Mouse (Mus musculus) spleen, postnatal 4 days (tissue): ENCODE data around the gene Mas1.

Experiments used
- DNase-seq, 2 experiments: peaks; one replicate each; pipeline ENCODE4 v3.0.0; 2022; ENCODE audit warnings: low spot score in 2 of 2

Mas1 gene

GRCm38 (mm10) chr17:12872275-12873028, 4.5 kb upstream of the Mas1 start:
- DNase-seq = no peak

DNA sequence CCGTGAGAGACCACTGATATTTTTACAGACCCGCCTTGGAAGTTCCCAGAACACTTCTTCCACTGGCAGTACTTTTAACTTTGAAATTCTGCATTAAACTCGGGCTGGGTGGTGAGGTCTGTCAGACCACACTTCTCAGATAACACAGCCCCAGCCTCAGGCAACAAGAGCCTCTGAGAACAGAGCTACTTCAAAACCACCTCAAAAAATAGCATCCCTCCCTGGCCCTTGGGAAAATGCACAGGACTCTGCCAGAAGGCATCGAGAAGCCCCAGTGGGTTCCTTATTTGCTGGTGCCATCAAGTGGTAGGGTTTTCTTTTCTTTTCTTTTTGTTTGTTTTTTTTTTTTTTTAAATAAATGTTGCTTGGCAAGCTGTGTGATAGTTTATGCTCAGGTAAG, 697 bp upstream of the Mas1 start:
- no peak for DNase-seq

DNA sequence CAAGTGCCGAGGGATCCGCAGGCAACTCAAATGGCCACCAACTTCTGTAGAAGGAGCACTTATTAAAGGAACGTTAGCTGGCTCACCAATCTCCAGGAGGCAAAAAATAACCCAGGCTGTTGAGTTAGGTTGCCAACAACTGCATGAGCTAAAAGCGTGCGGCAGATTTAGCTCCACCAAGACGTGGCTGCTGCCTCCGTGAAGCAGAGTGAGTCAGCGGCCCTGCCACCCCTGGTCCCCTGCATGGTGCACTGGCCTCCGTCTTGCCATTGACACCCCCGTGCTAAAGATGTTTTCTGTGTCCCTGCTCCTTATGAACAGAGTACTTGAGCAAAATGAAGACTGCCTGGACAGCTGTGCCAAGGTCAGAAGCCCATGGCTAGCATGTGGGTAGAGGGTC, 1.1 kb downstream of the Mas1 start:
- no peak for DNase-seq

DNA sequence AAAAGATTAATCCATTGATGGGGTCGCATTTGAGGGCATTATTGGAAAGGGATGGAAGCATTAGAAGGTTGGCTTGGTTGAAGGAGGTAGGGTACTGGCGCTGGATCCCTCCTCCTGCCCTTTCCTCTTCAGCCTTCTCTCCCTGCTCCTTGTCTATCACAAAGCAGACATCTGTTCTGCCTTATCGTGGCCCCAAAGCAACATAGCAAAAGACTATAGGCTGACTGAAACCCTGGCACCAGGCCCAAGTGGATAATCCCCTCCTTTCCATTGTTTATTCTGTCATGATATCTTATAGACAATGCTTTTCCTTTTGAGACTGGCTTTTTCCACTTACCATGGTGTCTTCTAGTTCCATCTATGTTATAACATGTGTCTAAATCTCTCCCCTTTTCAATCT, 2.5 kb downstream of the Mas1 start:
- DNase-seq = no peak

DNA sequence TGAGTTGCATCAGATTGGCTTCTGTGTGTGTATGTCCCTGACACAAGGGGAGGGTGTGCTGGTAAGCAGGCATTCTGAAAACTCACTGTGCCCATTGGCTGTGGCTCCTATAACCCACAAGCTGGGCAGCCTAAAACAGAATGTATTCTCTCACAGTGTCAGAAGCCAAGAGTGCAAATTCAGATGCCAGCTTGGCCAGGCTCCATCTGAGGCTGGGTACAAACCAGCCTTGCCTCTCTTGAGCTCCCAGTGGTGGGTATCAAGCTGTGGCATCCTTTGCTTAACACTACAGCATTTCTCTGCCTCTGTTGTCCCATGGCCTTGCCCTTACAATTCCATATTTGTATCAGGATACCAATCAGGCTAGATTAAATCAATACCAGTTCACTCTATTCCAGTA, 3.8 kb downstream of the Mas1 start:
- DNase-seq = no peak

- DNase-seq = no peak
These were observed 8.9 kb downstream of the Mas1 start for GRCm38 (mm10) chr17:12859006-12859520.

GRCm38 (mm10) chr17:12858072-12858471, 9.9 kb downstream of the Mas1 start:
- DNase-seq = no peak

- no peak for DNase-seq
These were observed 10.5 kb downstream of the Mas1 start for GRCm38 (mm10) chr17:12857395-12857794.

- no peak for DNase-seq
These were observed 13.6 kb downstream of the Mas1 start for GRCm38 (mm10) chr17:12854386-12854785.

DNA sequence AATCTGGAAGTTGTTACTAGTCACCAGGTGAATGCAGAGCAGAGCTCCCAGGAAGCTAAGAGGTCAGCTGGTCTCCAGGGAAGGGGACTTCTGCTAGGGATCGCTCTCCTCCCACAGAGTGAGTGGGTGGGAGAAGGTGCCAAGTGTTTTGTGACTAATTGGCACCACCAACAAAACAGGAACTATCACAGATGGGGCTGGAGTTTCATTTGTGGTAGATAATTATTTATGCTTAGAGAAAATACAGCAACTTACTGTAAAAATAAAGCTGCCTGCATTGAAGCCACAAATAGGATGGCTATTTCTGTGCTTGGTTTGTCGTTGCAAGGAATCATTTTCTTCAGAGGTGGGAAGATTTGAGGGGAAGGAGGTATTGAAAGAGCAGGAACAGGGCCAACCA, 14.1 kb downstream of the Mas1 start:
- DNase-seq = no peak

DNA sequence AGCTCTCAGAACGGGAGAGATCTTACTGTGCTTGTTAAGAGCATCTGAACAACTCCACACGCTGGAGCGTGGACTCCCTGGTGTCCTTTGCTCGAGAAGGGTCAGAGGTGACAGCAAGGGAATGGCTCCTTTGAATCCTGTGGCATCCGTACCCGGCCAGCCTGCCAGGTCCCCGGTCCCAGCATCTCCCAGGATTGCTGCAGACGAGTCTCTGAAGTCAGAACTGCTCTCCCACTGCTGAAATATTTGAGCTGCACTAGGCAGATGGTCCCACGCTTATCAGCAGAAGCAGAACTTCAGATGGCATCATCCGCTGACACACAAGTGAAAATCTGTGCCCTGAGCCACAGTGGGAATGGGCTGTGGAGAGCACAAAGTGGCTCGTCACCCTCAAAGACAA, 16.3 kb downstream of the Mas1 start:
- DNase-seq = no peak

DNA sequence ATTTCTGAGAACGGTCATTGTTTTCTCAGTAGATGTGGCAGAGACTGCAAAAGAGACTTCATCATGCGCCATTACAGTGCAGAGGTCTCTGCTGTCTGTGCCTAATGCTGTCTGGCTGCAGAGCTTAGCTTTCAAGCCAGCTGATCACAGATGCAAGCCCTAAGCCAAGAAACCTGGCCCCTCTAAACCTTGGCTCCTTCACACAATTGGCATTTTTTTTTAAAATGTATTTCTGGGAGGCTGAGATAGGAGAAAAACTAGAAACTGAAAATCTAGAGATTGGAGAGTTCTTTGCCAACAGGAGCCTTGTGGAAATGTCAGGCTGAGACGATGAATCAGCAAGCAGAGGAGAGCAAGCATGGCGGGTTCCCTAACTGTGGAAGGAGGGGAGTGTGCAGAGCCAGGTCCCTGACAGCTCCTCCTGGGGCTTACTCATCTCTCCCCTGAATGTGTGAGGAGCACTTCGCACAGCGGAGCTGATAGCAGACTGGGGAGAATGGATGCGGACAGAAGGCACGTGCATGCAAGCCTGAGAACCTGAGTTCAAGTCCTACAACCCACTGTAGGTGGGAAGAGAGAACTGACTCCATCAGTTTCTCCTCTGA, 18.1 kb downstream of the Mas1 start:
- DNase-seq = no peak

GRCm38 (mm10) chr17:12847736-12848135, 20.2 kb downstream of the Mas1 start:
- no peak for DNase-seq

- DNase-seq = no peak
These were observed 21.5 kb downstream of the Mas1 start for GRCm38 (mm10) chr17:12846474-12846873.

GRCm38 (mm10) chr17:12845862-12846261, 22.1 kb downstream of the Mas1 start:
- no peak for DNase-seq

DNA sequence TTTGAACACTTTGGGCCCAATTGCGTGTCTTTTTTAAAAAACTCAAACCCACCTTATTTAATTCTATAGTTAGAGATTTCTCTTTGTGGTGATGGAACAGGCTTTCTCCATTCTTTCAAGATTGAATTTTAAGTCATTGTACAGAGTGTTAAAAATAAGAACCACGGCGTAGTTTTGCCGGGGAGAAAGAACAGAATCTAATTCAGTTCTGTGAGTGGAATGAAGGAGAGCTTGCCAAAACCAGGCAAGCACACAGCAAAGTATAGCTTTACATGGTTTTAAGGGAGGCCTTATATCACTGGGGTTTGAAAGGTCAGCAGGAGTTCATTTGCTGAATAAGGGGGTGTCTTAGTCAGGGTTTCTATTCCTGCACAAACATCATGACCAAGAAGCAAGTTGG, 23.4 kb downstream of the Mas1 start:
- no peak for DNase-seq

GRCm38 (mm10) chr17:12843826-12844225, 24.1 kb downstream of the Mas1 start:
- no peak for DNase-seq

DNA sequence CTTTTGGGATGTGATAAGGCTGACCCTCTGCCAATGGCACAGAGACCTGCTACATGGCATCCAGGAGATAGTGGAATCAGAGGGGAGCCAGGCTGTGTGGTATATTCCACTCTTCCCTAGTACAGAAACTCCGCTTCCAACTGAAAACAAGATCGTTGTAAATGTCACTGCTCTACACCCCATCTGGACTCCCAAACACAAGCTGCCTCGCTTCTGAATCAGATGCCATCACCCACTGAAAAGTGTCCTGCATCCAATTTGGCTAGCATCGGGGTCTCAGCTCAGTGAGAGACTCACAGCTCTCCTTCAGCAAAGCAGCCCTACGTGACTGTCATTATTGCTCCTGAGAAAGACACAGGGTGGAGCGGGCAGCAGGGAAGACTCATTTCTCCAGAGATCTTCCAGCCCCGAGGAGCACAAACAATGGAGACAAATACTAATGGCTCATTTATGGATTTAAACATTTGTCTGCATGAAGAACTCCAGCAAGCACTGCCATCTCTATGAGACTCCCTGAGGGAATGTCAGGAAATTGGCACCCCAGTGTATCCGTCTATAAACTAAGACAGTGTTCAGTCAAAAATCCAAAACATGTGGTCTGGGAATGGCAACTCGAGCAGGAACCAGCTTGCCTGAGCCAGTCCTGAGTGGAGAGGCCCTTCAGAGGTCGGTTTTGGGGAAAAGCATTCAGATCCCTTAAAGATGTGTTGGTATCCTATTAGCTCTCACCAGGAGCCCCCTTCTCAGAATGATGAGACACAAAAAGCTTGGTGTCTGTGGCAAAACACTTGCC, 28.3 kb downstream of the Mas1 start:
- DNase-seq = no peak

GRCm38 (mm10) chr17:12835738-12836137, 32.2 kb downstream of the Mas1 start:
- DNase-seq = no peak

- no peak for DNase-seq
These were observed 33.1 kb downstream of the Mas1 start for GRCm38 (mm10) chr17:12834826-12835225.

DNA sequence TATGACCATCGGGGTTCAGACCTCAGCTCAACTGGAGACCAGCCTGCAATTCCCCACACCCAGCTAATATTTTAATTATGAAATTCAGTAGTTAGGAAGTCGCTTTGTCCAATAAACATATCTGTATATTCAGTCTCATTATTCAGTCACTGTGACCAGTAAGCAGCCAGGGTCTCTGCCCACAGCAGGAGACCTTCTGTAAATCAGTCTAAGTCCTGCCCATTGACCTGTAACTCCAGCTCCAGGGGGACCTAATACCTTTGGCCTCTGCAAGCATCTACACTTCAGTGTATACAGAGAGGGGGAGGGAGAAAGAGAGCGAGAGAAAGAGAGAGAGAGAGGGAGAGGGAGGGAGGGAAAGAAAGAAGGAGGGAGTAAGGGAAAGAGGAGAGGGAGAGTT, 33.6 kb downstream of the Mas1 start:
- no peak for DNase-seq

GRCm38 (mm10) chr17:12832657-12833056, 35.3 kb downstream of the Mas1 start:
- DNase-seq = no peak

- DNase-seq = no peak
These were observed 35.7 kb downstream of the Mas1 start for GRCm38 (mm10) chr17:12832231-12832630.
